Mouse (Mus musculus) heart, adult 2 months (tissue): ENCODE results near the gene Morc3. TPM values are rescaled to one million over a fixed set of nuclear protein-coding genes. Genes with fewer than 3 reads are reported as not detected.

Experiments used
- DNase-seq, 2 experiments: peaks; one replicate each; pipeline ENCODE4 v3.0.0; 2021
- H3K27ac ChIP-seq: fragments of 200-600 bp; 2 replicates; pipeline ENCODE4 v1.8.1; 2022
- H3K27me3 ChIP-seq: fragments of 200-500 bp; 2 replicates; pipeline ENCODE4 v1.6.1; 2012; ENCODE audit warnings: mild to moderate bottlenecking, low read length, inconsistent platforms, mixed read lengths; ENCODE audit not compliant: control insufficient read depth, insufficient read depth
- H3K36me3 ChIP-seq: fragments of 200-500 bp; 2 replicates; pipeline ENCODE4 v1.6.1; 2012; ENCODE audit warnings: low read length, inconsistent platforms; ENCODE audit not compliant: control insufficient read depth, insufficient read depth
- H3K4me1 ChIP-seq: fragments of 200-500 bp; 2 replicates; pipeline ENCODE4 v1.6.1; 2011; ENCODE audit warnings: low read length; ENCODE audit not compliant: control insufficient read depth, insufficient read depth
- H3K4me3 ChIP-seq: fragments of 200-600 bp; 2 replicates; pipeline ENCODE4 v1.8.1; 2022
- H3K79me2 ChIP-seq: fragments of 200-500 bp; replicated peaks from 2 replicates; pipeline ENCODE4 v1.6.1; 2012; ENCODE audit warnings: mild to moderate bottlenecking, inconsistent platforms, low read length, moderate library complexity, mixed read lengths; ENCODE audit not compliant: control insufficient read depth, insufficient read depth
- H3K9ac ChIP-seq: fragments of 200-500 bp; 2 replicates; pipeline ENCODE4 v1.6.1; 2012; ENCODE audit warnings: low read depth, mild to moderate bottlenecking, control low read depth, inconsistent platforms, low read length, mixed read lengths
- CTCF ChIP-seq: fragments of 200-600 bp; IDR thresholded peaks from 2 replicates; pipeline ENCODE4 v1.8.1; 2022; ENCODE audit warnings: antibody characterized with exemption, mild to moderate bottlenecking, moderate library complexity
- EP300 ChIP-seq: fragments of 200-500 bp; IDR thresholded peaks from 2 replicates; pipeline ENCODE4 v1.6.1; 2011; ENCODE audit warnings: low read depth, low read length, control low read depth; ENCODE audit not compliant: insufficient read depth
- POLR2A ChIP-seq: fragments of 200-500 bp; IDR thresholded peaks from 2 replicates; pipeline ENCODE4 v1.6.1; 2011; ENCODE audit warnings: mild to moderate bottlenecking, low read depth, low read length, control low read depth; ENCODE audit not compliant: insufficient read depth
- WGBS: fragments of 180-500 bp; shearing (Covaris S2); methylation state at CpG from one replicate; pipeline ENCODE4 v1.1.7; 2018; 5-methylcytosine and 5-hydroxymethylcytosine counted together
- intact Hi-C: fragments of 180-260 bp; cut with DNase I; formaldehyde crosslinking; loops from one replicate; pipeline ENCODE4 v1.15.1; 2025
- long read RNA-seq: library from polyadenylated mRNA; stranded (forward); transcript quantifications from one replicate; pipeline ENCODE4 v2.0.0, GENCODE M21; 2021
- polyA plus RNA-seq: library from polyadenylated mRNA; depleted of rRNA; stranded (reverse); fragments of >200 nt; gene quantifications from 2 replicates; pipeline ENCODE4 v1.2.3, GENCODE M21; 2012; rRNA removed
- total RNA-seq, 2 experiments: library from RNA; stranded (reverse); gene quantifications; 2 replicates each; pipeline ENCODE4 v1.2.3; 2021

Gene Morc3
- 10 to 100 TPM; 15.3 to 17.3 TPM for total RNA-seq
- polyA plus RNA-seq: 4.8 and 11.7 TPM in 2 replicates
- long read RNA-seq, full-length matches to known transcripts: 10 of 14 reads
- long read RNA-seq, partial matches to known transcripts: 4 of 14 reads
- long read RNA-seq, other reads (novel, unspliced or antisense): 0 of 14 reads

DNA sequence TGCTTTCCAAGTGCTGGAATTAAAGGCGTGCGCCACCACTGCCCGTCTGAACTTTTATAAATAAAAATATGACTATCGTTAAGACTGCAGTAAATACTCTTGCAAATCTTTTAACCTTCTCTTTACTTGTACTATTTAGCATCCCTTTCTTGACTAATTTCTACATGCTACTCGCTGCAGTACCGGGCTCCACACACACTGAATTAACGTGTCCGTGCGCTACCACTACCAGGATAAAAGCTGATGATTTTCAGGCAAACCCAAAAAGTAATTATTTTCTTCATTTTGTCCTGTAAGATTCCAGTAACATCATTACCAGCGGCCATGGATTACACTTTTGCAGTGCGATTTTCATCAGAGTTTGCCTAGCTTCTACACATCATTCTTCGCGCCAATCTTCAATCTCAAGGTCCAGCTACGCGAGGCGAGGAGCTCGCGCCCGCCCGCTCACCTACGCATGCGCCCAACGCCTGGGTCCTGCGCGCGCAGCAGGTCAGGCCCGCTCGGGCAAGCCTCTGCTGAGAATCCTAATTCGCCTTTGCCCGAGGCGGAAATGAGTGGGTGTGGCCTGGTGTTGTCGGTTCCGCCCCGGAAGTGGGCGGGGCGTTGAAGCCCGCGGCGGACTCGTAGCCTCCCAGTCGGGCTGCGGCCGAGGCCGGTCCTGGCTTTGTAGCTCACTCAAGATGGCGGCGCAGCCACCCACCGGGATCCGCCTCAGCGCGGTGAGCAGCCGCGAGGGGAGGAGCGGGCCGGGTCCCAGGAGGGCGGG is at the start of gene Morc3:
Gene Morc3, plus strand, starts transcription at position 495 of the 769 bp plus-strand sequence.
- Histone ChIP-seq H3K36me3 (peaks cover 6% of the 10 kb centered on the region), H3K4me1 (peaks cover 5% of the 10 kb centered on the region), H3K27ac (peak within 1 kb of the TSS; percentile 92), H3K27me3 (no peaks in the 10 kb centered on the region), H3K9ac (peak within 1 kb of the TSS; percentile 92), H3K79me2 (peaks cover 2% of the 10 kb centered on the region; the same call in 1 of the 2 replicates), H3K4me3 (peak within 1 kb of the TSS; percentile 77)
- WGBS: 12% methylated on average over 55 of the region's 55 CpGs
- intact Hi-C loops: loop anchor here (2.0 to 10.0 kb wide), 4 partner anchors 15 to 225 kb away; partner anchors contain the start of genes Cbr1, Chaf1b and Dop1b
- peak; percentile 86 for TF ChIP-seq POLR2A
- TF ChIP-seq EP300: no peak
- peak; percentile 100 for DNase-seq

DNA sequence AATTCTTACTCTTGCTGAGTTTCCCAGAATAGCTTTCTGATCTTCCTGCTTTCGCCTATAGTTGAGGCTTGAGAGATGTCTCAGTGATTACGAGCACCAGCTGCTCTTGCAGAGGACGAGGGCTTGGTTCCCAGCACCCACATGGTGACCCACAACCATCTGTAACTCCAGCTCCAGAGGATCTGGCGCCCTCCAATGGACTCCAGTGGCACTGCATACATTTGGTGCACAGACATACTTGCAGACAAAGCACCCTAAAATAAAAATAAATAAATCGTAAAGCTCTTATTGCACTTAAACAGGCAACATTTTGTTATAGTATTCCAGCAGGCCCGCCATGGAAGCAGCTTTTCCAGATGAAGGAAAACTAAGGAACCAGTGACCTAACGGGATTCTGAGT is 47.7 kb upstream of the Morc3 start:
- WGBS: 93% methylated on average over 7 of the region's 7 CpGs
- TF ChIP-seq CTCF (peak; percentile 22; the same call in 1 of the 2 replicates), POLR2A (no peak), EP300 (no peak)

DNA sequence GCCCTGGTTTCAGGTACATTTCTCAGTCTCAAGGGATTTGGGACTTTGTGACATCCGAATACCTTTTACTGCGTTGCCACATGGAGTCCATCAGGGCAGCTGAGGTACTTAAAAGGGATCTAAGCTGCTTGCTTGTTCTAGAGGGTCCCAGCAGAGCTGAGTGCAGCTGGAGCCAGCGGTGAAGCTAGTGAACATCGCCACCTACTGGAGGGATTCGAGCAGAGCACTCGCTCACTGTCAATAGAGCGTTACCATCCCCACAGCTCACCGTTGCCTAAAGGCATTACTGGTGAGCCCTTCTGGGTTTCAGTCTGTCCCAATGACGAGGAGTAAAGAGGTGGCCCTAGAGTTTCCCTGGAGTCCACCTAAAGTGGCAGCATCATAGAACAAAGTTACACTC is 46.1 kb upstream of the Morc3 start:
- no peaks in the 10 kb centered on the region for H3K36me3 ChIP-seq
- H3K4me1 ChIP-seq: no peaks in the 10 kb centered on the region
- intact Hi-C loops: no loop called here
- H3K27ac ChIP-seq: no peak overlapping the region
- no peak overlapping the region for H3K4me3 ChIP-seq
- peak; percentile 35 to 70 for DNase-seq
- TF ChIP-seq POLR2A: no peak
- peak; percentile 97 for TF ChIP-seq CTCF
- peak; percentile 77 for TF ChIP-seq EP300
- no peaks in the 10 kb centered on the region for H3K79me2 ChIP-seq
- WGBS: 16% methylated on average over 9 of the region's 9 CpGs
- no peaks in the 10 kb centered on the region for H3K27me3 ChIP-seq
- no peak overlapping the region for H3K9ac ChIP-seq

More for the DNA sequence above, 47.7 kb upstream of the Morc3 start:
- H3K4me1 ChIP-seq: no peaks in the 10 kb centered on the region
- no peak overlapping the region for H3K4me3 ChIP-seq
- intact Hi-C loops: no loop called here
- H3K79me2 ChIP-seq: no peaks in the 10 kb centered on the region
- no peaks in the 10 kb centered on the region for H3K27me3 ChIP-seq
- H3K9ac ChIP-seq: no peak overlapping the region
- no peaks in the 10 kb centered on the region for H3K36me3 ChIP-seq
- H3K27ac ChIP-seq: no peak overlapping the region
- no peak for DNase-seq

DNA sequence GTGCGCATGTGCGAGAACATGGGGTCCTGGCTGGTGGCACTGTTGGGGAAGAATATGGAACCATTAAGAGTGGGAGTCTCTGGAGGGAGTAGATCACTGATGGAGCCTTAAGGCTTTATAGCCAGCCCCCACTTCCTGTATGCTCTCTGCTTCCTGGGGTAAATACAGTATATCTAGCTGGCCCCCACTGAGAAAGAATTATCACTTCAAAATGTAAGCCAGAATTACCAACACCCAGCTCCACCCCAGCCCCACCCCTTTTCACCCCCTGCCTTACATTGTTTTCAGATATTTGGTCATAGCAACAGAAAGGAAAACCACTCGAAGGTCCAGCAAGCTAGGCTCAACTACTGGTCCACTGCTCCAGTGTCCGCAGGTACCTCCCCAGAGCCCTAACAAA is 43.5 kb upstream of the Morc3 start:
- WGBS: 76% methylated on average over 4 of the region's 4 CpGs
- intact Hi-C loops: no loop called here
- Histone ChIP-seq H3K27ac (no peak overlapping the region), H3K9ac (no peak overlapping the region), H3K36me3 (no peaks in the 10 kb centered on the region), H3K4me3 (no peak overlapping the region), H3K4me1 (no peaks in the 10 kb centered on the region), H3K27me3 (no peaks in the 10 kb centered on the region), H3K79me2 (no peaks in the 10 kb centered on the region)
- DNase-seq: no peak
- no peak for TF ChIP-seq EP300
- TF ChIP-seq CTCF: no peak
- no peak for TF ChIP-seq POLR2A

DNA sequence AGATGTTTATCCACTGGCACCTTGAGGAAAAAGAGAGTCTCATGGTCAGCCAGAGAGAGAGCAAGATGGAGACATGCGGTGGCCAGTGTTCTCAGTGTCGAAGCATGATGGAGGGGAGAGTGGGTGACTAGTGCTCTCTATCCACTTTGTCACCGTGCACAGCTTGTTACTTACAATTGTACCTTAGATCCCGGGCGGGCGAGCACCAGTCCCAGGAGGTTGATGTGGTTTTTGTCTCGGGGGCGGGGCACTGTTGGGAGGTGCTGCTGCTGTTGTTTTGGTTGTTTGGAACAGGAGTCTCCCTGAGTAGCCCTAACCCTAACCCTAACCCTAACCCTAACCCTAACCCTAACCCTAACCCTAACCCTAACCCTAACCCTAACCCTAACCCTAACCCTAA is 43.0 kb upstream of the Morc3 start:
- 92% methylated on average over 8 of the region's 8 CpGs for WGBS
- peak in 1 of 2 experiments; percentile 30 for DNase-seq
- no peaks in the 10 kb centered on the region for H3K4me1 ChIP-seq

More for the DNA sequence above, 43.0 kb upstream of the Morc3 start:
- H3K79me2 ChIP-seq: no peaks in the 10 kb centered on the region
- H3K9ac ChIP-seq: no peak overlapping the region
- no peak overlapping the region for H3K4me3 ChIP-seq
- TF ChIP-seq CTCF (no peak), EP300 (no peak), POLR2A (no peak)
- no peak overlapping the region for H3K27ac ChIP-seq
- H3K36me3 ChIP-seq: no peaks in the 10 kb centered on the region
- intact Hi-C loops: no loop called here
- H3K27me3 ChIP-seq: no peaks in the 10 kb centered on the region
